Mouse (Mus musculus) ES-E14 (cell line): ENCODE results near the gene Tubgcp5. TPM values are rescaled to one million over a fixed set of nuclear protein-coding genes. Genes with fewer than 3 reads are reported as not detected.
A peak's percentile ranks its signal among the peaks of the same experiment; 100 is the strongest.

Experiments used
- DNase-seq: peaks from one replicate; pipeline ENCODE4 v3.0.0-alpha.2; 2013; ENCODE audit warnings: low read depth, low spot score
- H3K27ac ChIP-seq: 2 replicates; pipeline ENCODE4 v1.5.1; 2012; ENCODE audit warnings: low read depth, mild to moderate bottlenecking, low read length, moderate library complexity, mixed read lengths; ENCODE audit not compliant: poor library complexity, insufficient read depth, severe bottlenecking
- H3K36me3 ChIP-seq: 2 replicates; pipeline ENCODE4 v1.6.1; 2012; ENCODE audit warnings: mild to moderate bottlenecking, low read length, moderate library complexity, mixed read lengths; ENCODE audit not compliant: control insufficient read depth, poor library complexity, insufficient read depth, severe bottlenecking
- H3K4me1 ChIP-seq, 2 experiments: fragments of 150-350 bp in 1 of 2; sonication (generic) in 1 of 2; 2 replicates each; pipeline ENCODE4 v1.6.1; 2012; ENCODE audit warnings: low read length in 2 of 2, mild to moderate bottlenecking in 1 of 2, mixed read lengths in 1 of 2; ENCODE audit not compliant: control insufficient read depth in 2 of 2, insufficient read depth in 2 of 2, poor library complexity in 1 of 2
- H3K4me3 ChIP-seq, 2 experiments: fragments of 150-350 bp in 1 of 2; sonication (generic) in 1 of 2; 2 replicates each; pipeline ENCODE4 v1.5.1; 2012; ENCODE audit warnings: low read length in 2 of 2, low read depth in 1 of 2, mild to moderate bottlenecking in 1 of 2, mixed read lengths in 1 of 2; ENCODE audit not compliant: insufficient read depth in 1 of 2, poor library complexity in 1 of 2, severe bottlenecking in 1 of 2
- H3K9ac ChIP-seq: 2 replicates; pipeline ENCODE4 v1.6.1; 2012; ENCODE audit warnings: low read depth, mild to moderate bottlenecking, low read length, mixed read lengths; ENCODE audit not compliant: poor library complexity, insufficient read depth, severe bottlenecking
- H3K9me3 ChIP-seq: fragments of 150-350 bp; sonication (generic); 2 replicates; pipeline ENCODE4 v1.6.1; 2012; ENCODE audit warnings: low read depth, mild to moderate bottlenecking, low read length; ENCODE audit not compliant: control insufficient read depth, insufficient read depth
- CHD2 ChIP-seq: IDR thresholded peaks from 2 replicates; pipeline ENCODE4 v1.6.1; 2014; ENCODE audit warnings: mild to moderate bottlenecking, low read depth, low read length, inconsistent platforms
- HCFC1 ChIP-seq: IDR thresholded peaks from 2 replicates; pipeline ENCODE4 v1.6.1; 2012; ENCODE audit warnings: low read length, inconsistent platforms, borderline replicate concordance; ENCODE audit not compliant: insufficient read depth
- MAFK ChIP-seq: IDR thresholded peaks from 2 replicates; pipeline ENCODE4 v1.6.1; 2014; ENCODE audit warnings: mild to moderate bottlenecking, low read depth, low read length, inconsistent platforms; ENCODE audit not compliant: insufficient read depth
- ZC3H11A ChIP-seq: IDR thresholded peaks from 2 replicates; pipeline ENCODE4 v1.6.1; 2012; ENCODE audit warnings: low read depth, mild to moderate bottlenecking, inconsistent platforms, low read length, borderline replicate concordance
- ZNF384 ChIP-seq: IDR thresholded peaks from 2 replicates; pipeline ENCODE4 v1.6.1; 2012; ENCODE audit warnings: low read depth, low read length, inconsistent platforms
- in situ Hi-C, 2 experiments: fragments of 600-800 bp; cut with MboI; formaldehyde crosslinking; loops; one replicate each; pipeline ENCODE4 v1.15.1; 2025; ENCODE audit warnings: low sequenced_read_pairs in 2 of 2, inconsistent platforms in 1 of 2; ENCODE audit not compliant: unreplicated experiment in 2 of 2
- total RNA-seq: library from RNA; depleted of rRNA; stranded (reverse); fragments of 300-350 nt; gene quantifications from 2 replicates; pipeline ENCODE4 v1.2.3, GENCODE M21; 2012; rRNA removed

Gene Tubgcp5
- total RNA-seq = 21.6 and 25.7 TPM in 2 replicates

- Histone ChIP-seq H3K9me3 (no peaks in the 10 kb centered on the region), H3K4me3 (peak within 1 kb of the TSS; percentile 85 to 92), H3K4me1 (0 out of 4 replicates have a peak, but pooled peaks cover 0 to 2% of the 10 kb centered on the region in 2 experiments), H3K36me3 (peaks cover 9% of the 10 kb centered on the region), H3K27ac (no peak within 1 kb of the TSS), H3K9ac (peak within 1 kb of the TSS; percentile 98)
- in situ Hi-C loops = no loop called here
- peak; percentile 96 for DNase-seq
- TF ChIP-seq HCFC1 = peak; percentile 60; the same call in 1 of the 2 replicates
- TF ChIP-seq CHD2 = peak; percentile 97
- no peak for TF ChIP-seq MAFK
- TF ChIP-seq ZNF384 = no peak
These were observed at the start of gene Tubgcp5 for GRCm38 (mm10) chr7:55793952-55794603. Gene Tubgcp5, plus strand, starts transcription at chr7:55794154.

DNA sequence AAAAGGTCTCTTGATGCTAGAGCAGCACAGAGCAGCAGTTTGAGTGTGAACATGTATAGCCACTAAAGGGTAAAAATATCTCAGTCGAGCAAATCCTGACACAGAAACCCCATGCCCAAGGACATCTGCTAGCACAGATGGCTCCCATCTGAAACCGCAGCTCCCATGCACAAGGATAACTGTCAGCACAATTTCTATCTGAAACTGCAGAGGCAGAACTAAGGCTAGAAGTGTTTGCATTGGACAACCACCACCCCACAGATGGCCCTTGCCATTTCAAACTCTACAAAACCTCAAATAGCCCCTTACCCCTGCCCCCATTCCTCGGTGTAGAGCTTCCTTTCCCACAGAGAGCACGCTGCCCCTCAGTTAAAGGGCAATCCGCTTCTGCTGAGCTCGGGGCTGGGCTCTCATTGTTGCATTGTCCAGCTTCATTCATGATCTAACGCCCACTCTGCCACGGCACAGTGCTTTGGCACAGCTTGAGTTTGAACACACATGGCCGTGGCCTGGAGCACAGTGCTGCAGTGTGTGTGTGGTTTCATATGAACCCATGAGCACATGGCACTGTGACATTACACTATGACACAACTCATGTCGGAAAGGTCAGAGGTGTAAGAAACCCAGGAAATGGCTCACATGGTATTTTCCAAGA, 49.3 kb upstream of the Tubgcp5 start:
- TF ChIP-seq CHD2 (no peak), ZC3H11A (no peak), ZNF384 (no peak), HCFC1 (no peak), MAFK (no peak)

DNA sequence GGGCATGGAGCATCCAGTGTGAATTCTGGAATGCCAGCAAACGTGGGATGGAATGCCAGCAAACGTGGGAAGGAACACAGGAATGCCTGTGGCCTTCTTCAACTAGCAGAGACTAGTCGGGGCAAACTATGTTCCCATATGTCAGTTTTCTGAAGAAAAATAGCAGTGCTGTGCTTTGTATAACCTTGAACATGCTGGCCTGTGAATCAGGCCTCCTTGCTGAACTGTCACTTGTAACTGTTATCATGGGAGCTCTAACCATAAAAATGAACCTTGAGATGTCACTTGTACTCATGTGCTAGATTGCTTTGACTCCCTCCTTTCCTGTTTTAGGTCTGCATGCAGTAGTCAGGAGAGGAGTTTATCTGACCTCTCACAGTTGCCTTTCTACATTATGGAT, 43.1 kb upstream of the Tubgcp5 start:
- in situ Hi-C loops = no loop called here
- no peaks in the 10 kb centered on the region for H3K4me1 ChIP-seq

More for the DNA sequence above, 49.3 kb upstream of the Tubgcp5 start:
- Histone ChIP-seq H3K36me3 (no peaks in the 10 kb centered on the region), H3K9ac (no peak overlapping the region), H3K9me3 (no peaks in the 10 kb centered on the region), H3K4me1 (no peaks in the 10 kb centered on the region), H3K4me3 (no peak overlapping the region), H3K27ac (0 out of 2 replicates have a peak overlapping the region, but pooled peaks have one; percentile 19)
- DNase-seq = no peak
- in situ Hi-C loops = no loop called here

DNA sequence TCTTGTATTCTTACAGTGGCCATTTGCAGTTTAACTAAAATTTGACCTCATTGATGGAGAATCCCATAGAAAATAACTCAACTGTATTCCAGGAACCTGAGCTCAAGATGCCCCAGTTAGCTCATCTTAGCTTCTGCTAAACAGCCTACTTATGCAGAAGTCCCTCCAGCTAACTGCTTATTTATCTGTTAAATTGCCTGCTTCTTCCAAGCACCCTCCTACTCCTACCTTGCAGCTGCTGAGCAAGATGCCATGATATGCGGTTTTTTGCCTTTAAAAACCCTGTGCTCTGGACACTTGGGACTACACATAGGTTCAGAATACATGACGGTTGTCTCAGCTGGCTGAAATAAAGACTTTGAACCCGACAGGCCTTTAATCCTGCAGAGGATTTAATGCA, 34.6 kb upstream of the Tubgcp5 start:
- TF ChIP-seq HCFC1 (no peak), MAFK (no peak), ZNF384 (no peak), ZC3H11A (no peak), CHD2 (no peak)
- Histone ChIP-seq H3K4me1 (no peaks in the 10 kb centered on the region), H3K4me3 (no peak overlapping the region), H3K9ac (no peak overlapping the region), H3K36me3 (no peaks in the 10 kb centered on the region), H3K9me3 (no peaks in the 10 kb centered on the region), H3K27ac (no peak overlapping the region)
- DNase-seq = no peak
- in situ Hi-C loops = no loop called here

More for the DNA sequence above, 43.1 kb upstream of the Tubgcp5 start:
- no peak overlapping the region for H3K27ac ChIP-seq
- no peak overlapping the region for H3K9ac ChIP-seq
- no peak for DNase-seq
- TF ChIP-seq ZC3H11A = no peak
- TF ChIP-seq CHD2 = no peak
- TF ChIP-seq HCFC1 = no peak
- TF ChIP-seq ZNF384 = no peak
- TF ChIP-seq MAFK = no peak
- H3K4me3 ChIP-seq = no peak overlapping the region
- no peaks in the 10 kb centered on the region for H3K36me3 ChIP-seq
- no peaks in the 10 kb centered on the region for H3K9me3 ChIP-seq

- Histone ChIP-seq H3K9me3 (no peaks in the 10 kb centered on the region), H3K36me3 (no peaks in the 10 kb centered on the region), H3K4me1 (peaks cover 0 to 3% of the 10 kb centered on the region in 2 experiments; a peak in 1 of 4 replicates), H3K9ac (no peak within 1 kb of the TSS), H3K27ac (no peak within 1 kb of the TSS), H3K4me3 (no peak within 1 kb of the TSS)
- peak; percentile 16 for DNase-seq
- in situ Hi-C loops = no loop called here
- TF ChIP-seq CHD2 (no peak), HCFC1 (no peak), ZNF384 (no peak), ZC3H11A (no peak), MAFK (no peak)
These were observed 26.0 kb upstream of the Tubgcp5 start, which contains the start of gene Siglech for GRCm38 (mm10) chr7:55767926-55768325. Gene Siglech, plus strand, starts transcription at chr7:55768178.
